Mouse (Mus musculus) neural tube, postnatal 0 days (tissue): ENCODE data around the gene Gm43738. TPM values are rescaled to one million over a fixed set of nuclear protein-coding genes. Genes with fewer than 3 reads are reported as not detected.

Experiments
- polyA plus RNA-seq: library from polyadenylated mRNA; unstranded; fragments of >200 nt; fragmentation: Nextera tagmentation; extraction: Ambion mirVana; gene quantifications from 2 replicates; pipeline ENCODE4 v1.2.1, GENCODE M21; 2015

Gene Gm43738
- not detected in 2 replicates for polyA plus RNA-seq

DNA sequence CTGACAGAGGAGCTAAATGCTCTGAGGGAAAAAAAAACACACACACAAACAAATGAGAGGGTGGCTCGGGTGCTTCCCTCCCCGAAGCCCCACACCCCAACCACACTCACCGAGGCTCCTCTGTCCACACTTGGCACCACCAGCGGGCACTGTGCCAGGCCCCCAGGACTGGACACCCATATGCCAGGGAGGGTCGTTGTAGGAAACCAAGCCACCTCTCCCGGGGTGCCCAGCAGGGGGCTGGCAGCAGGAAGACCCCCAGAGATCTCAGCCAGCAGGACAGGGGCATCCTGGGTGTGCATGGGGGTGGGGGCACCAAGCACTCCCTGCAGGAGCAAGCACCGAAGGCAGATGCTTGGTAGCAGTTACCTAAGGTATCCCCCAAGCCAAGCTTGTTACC, at the start of gene Gm43738:
Gene Gm43738, minus strand, starts transcription at position 289 of the 400 bp plus-strand sequence.

DNA sequence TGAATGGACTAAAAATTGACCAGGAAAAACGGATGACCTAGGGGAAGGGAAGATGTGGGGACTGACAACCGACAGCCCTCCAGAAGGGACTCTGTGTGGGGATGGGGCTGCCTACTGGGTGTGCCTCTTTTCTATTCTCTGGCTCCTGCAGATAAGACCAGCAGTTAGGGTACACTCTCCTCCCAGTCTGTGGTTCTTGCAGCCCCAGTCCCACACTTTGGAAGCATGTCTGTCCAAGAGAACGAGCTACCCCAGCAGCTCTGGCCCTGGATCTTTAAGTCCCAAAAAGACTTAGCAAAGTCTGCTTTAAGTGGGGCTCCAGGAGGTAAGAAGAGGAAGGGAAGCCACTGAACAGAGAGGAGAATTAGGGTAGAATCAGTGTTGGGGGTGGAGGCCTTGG, 35.1 kb upstream of the Gm43738 start, which contains the start of gene Pklr:
Gene Pklr, plus strand, starts transcription at position 185 of the 400 bp plus-strand sequence.

DNA sequence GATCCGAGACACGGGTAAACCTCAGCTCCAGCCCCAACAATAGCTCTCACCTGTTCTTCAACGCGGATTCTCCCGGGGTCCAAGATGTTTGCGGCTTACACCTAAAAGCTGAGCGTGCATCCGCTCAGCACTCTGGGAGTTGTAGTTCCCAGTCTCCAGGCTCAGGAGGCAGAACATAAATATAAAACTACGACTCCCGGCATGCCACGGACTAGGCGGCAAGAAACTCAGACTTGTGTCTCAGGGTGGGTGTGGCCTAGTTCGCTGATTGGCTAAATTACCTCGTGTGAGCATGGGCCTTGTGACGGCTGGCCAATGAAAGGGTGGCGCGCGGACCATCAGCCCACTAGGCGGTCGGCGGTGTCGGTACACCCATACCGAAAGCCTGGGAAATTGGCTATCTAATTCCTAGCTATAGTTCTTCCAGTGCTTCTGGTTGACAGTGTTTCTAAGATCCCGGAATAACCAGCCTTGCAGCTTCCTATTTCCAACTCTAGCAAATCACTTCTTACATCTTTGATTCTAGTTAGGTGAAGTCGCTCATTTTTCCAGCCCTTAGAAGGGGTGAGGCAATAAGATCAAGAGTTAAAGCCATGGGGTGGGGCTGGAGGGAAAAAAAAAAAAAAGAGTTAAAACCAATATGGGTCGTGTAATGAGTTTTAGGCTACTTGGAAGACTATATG, 1.1 kb upstream of the Gm43738 start, which contains the start of gene Fdps:
Gene Fdps, minus strand, starts transcription at position 148 of the 683 bp plus-strand sequence.

DNA sequence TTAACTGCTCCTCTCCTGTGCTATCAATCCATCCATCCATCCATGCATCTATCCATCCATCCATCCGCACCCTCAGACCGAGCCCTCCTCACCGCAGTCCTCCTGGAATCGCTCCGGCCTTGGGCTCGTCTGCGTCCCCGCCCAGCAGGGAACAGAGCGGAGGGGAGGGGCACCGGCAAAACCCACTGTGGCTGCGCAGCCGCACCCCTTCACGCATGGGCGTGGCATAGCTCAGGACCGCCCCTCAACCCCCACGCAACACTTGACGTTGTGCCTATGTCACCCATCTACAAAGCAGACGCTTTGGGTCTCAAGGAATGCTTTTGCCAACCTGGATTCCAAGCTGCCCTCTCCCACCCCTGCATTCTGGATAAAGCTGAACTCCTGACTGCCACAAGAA, 7.7 kb downstream of the Gm43738 start, which contains the start of gene Rusc1:
Gene Rusc1, minus strand, starts transcription at position 137 of the 400 bp plus-strand sequence.

Other genes with a start within 250 kb of the Gm43738 start
- 45.5 and 51.9 TPM in 2 replicates for gene Msto1, start 187.1 kb downstream of the Gm43738 start, polyA plus RNA-seq
- gene Ash1l, start 150.5 kb downstream of the Gm43738 start, polyA plus RNA-seq, result 15.8 and 17.1 TPM in 2 replicates
- gene Dap3, start 149.9 kb downstream of the Gm43738 start, polyA plus RNA-seq, result 118 and 128 TPM in 2 replicates
- gene Rusc1, start 7.8 kb downstream of the Gm43738 start, polyA plus RNA-seq, result 99.3 and 116 TPM in 2 replicates
- gene Fdps, start 860 bp upstream of the Gm43738 start, polyA plus RNA-seq, result 365 and 386 TPM in 2 replicates
- gene Pklr, start 35.0 kb upstream of the Gm43738 start, polyA plus RNA-seq, result 0.05 and 0.23 TPM in 2 replicates
- gene Hcn3, start 59.1 kb upstream of the Gm43738 start, polyA plus RNA-seq, result 33.7 and 44.1 TPM in 2 replicates
- gene Clk2, start 63.7 kb upstream of the Gm43738 start, polyA plus RNA-seq, result 18.0 and 20.4 TPM in 2 replicates
- 157 and 167 TPM in 2 replicates for gene Scamp3, start 76.4 kb upstream of the Gm43738 start, polyA plus RNA-seq
- gene Fam189b, start 82.0 kb upstream of the Gm43738 start, polyA plus RNA-seq, result 32.2 and 35.7 TPM in 2 replicates
- gene Gba, start 101.8 kb upstream of the Gm43738 start, polyA plus RNA-seq, result 44.1 and 48.5 TPM in 2 replicates
- 43.9 and 50.6 TPM in 2 replicates for gene Thbs3, start 114.1 kb upstream of the Gm43738 start, polyA plus RNA-seq
- 160 and 167 TPM in 2 replicates for gene Mtx1, start 126.0 kb upstream of the Gm43738 start, polyA plus RNA-seq
- 0.67 and 1.2 TPM in 2 replicates for gene Muc1, start 128.0 kb upstream of the Gm43738 start, polyA plus RNA-seq
- 272 and 290 TPM in 2 replicates for gene Krtcap2, start 144.9 kb upstream of the Gm43738 start, polyA plus RNA-seq
- 48.0 and 58.9 TPM in 2 replicates for gene Trim46, start 145.2 kb upstream of the Gm43738 start, polyA plus RNA-seq
- 131 and 136 TPM in 2 replicates for gene Dpm3, start 158.3 kb upstream of the Gm43738 start, polyA plus RNA-seq
- 56.5 and 58.8 TPM in 2 replicates for gene Slc50a1, start 169.5 kb upstream of the Gm43738 start, polyA plus RNA-seq
- 7.1 and 9.8 TPM in 2 replicates for gene Efna1, start 180.0 kb upstream of the Gm43738 start, polyA plus RNA-seq
- gene Efna3, start 221.9 kb upstream of the Gm43738 start, polyA plus RNA-seq, result 90.5 and 99.5 TPM in 2 replicates
- gene Efna4, start 236.9 kb upstream of the Gm43738 start, polyA plus RNA-seq, result 2.2 and 2.3 TPM in 2 replicates
- 77.7 and 84.5 TPM in 2 replicates for gene Adam15, start 248.9 kb upstream of the Gm43738 start, polyA plus RNA-seq